Mouse (Mus musculus) MEL (cell line): Measurements from ENCODE around the gene Gm10717. TPM values are rescaled to one million over a fixed set of nuclear protein-coding genes. Genes with fewer than 3 reads are reported as not detected.
"Not testable (repeated sequence)": the region's sequence is repeated elsewhere in the genome, so short reads cannot be mapped to it uniquely, and the experiment has no call there.

ENCODE experiments used
- DNase-seq: peaks from one replicate; pipeline ENCODE4 v3.0.0; 2011; ENCODE audit warnings: low read depth, low spot score
- H3K27ac ChIP-seq: 2 replicates; pipeline ENCODE4 v1.5.1; 2012; ENCODE audit warnings: low read depth, mild to moderate bottlenecking, control low read depth, low read length, moderate library complexity; ENCODE audit not compliant: control insufficient read depth
- H3K27me3 ChIP-seq, 2 experiments: fragments of 150-350 bp in 1 of 2; sonication (generic) in 1 of 2; 2 replicates each; pipeline ENCODE4 v1.6.1; 2012; ENCODE audit warnings: low read length in 2 of 2, mild to moderate bottlenecking in 2 of 2, improper control_type of control experiment in 1 of 2, moderate library complexity in 1 of 2; ENCODE audit not compliant: insufficient read depth in 2 of 2, control insufficient read depth in 1 of 2
- H3K36me3 ChIP-seq, 2 experiments: 2 replicates each; pipeline ENCODE4 v1.6.1; 2012 to 2014; ENCODE audit warnings: low read length in 2 of 2, improper control_type of control experiment in 1 of 2, inconsistent platforms in 1 of 2, mild to moderate bottlenecking in 1 of 2; ENCODE audit not compliant: insufficient read depth in 2 of 2, control insufficient read depth in 1 of 2
- H3K4me1 ChIP-seq, 2 experiments: fragments of 150-350 bp in 1 of 2; sonication (generic) in 1 of 2; 2 replicates each; pipeline ENCODE4 v1.6.1; 2012; ENCODE audit warnings: low read length in 2 of 2, improper control_type of control experiment in 1 of 2, mild to moderate bottlenecking in 1 of 2; ENCODE audit not compliant: insufficient read depth in 2 of 2, control insufficient read depth in 1 of 2
- H3K4me3 ChIP-seq, 2 experiments: fragments of 150-350 bp in 1 of 2; sonication (generic) in 1 of 2; 2 replicates each; pipeline ENCODE4 v1.5.1; 2012; ENCODE audit warnings: low read depth in 2 of 2, low read length in 2 of 2, mild to moderate bottlenecking in 2 of 2, moderate library complexity in 2 of 2, control low read depth in 1 of 2, improper control_type of control experiment in 1 of 2; ENCODE audit not compliant: control insufficient read depth in 1 of 2, insufficient read depth in 1 of 2
- H3K79me2 ChIP-seq: 2 replicates; pipeline ENCODE4 v1.6.1; 2012; ENCODE audit warnings: mild to moderate bottlenecking, low read length, moderate library complexity; ENCODE audit not compliant: control insufficient read depth, poor library complexity, insufficient read depth
- H3K9ac ChIP-seq: 2 replicates; pipeline ENCODE4 v1.6.1; 2012; ENCODE audit warnings: low read depth, mild to moderate bottlenecking, control low read depth, low read length, moderate library complexity; ENCODE audit not compliant: control insufficient read depth, poor library complexity, severe bottlenecking
- H3K9me3 ChIP-seq: fragments of 150-350 bp; sonication (generic); replicated peaks from 2 replicates; pipeline ENCODE4 v1.6.1; 2012; ENCODE audit warnings: mild to moderate bottlenecking, low read length, improper control_type of control experiment, moderate library complexity; ENCODE audit not compliant: insufficient read depth
- polyA plus RNA-seq, 2 experiments: library from polyadenylated mRNA; stranded (reverse) in 1 of 2; unstranded in 1 of 2; fragments of >175 nt in 1 of 2; fragments of >200 nt in 1 of 2; gene quantifications; 2 replicates each; pipeline versions ENCODE4 v1.2.1 to v1.2.4; 2012; ENCODE audit warnings: low replicate concordance in 2 of 2, low read depth in 1 of 2; ENCODE audit not compliant: insufficient read length in 2 of 2, insufficient read depth in 1 of 2, missing spikeins in 1 of 2
- total RNA-seq: library from RNA; depleted of rRNA; stranded (reverse); fragments of 300-350 nt; gene quantifications from 2 replicates; pipeline ENCODE4 v1.2.3, GENCODE M21; 2012; rRNA removed

Gene Gm10717
- total RNA-seq, result 0.19 and 0.46 TPM in 2 replicates
- under 1 TPM in 1 of 2 experiments, not detected in 1; 0.33 TPM for polyA plus RNA-seq

GRCm38 (mm10) chr9:3024912-3025467 is at the start of gene Gm10717:
TSS of gene Gm10717 (plus strand) at chr9:3025417.
- not testable (repeated sequence) for H3K4me3 ChIP-seq, H3K9me3 ChIP-seq, DNase-seq, H3K27me3 ChIP-seq, H3K9ac ChIP-seq, H3K36me3 ChIP-seq, H3K27ac ChIP-seq, H3K4me1 ChIP-seq, H3K79me2 ChIP-seq

- H3K27me3 ChIP-seq, H3K9me3 ChIP-seq, H3K27ac ChIP-seq, H3K4me1 ChIP-seq, H3K79me2 ChIP-seq, H3K4me3 ChIP-seq, H3K36me3 ChIP-seq, H3K9ac ChIP-seq: not testable (repeated sequence)
- peak; percentile 73 for DNase-seq
Measured at GRCm38 (mm10) chr9:3000445-3000972, 24.7 kb upstream of the Gm10717 start, which contains the start of gene Gm10722. TSS of gene Gm10722 (plus strand) at chr9:3000922.

GRCm38 (mm10) chr9:3001006-3001405 is 24.2 kb upstream of the Gm10717 start:
- H3K4me1 ChIP-seq, H3K9ac ChIP-seq, H3K27ac ChIP-seq, H3K36me3 ChIP-seq, H3K79me2 ChIP-seq, H3K27me3 ChIP-seq, H3K4me3 ChIP-seq, DNase-seq, H3K9me3 ChIP-seq: not testable (repeated sequence)

GRCm38 (mm10) chr9:3001948-3002659 is 23.1 kb upstream of the Gm10717 start:
- DNase-seq, result peak; percentile 42
- H3K9me3 ChIP-seq, H3K36me3 ChIP-seq, H3K27me3 ChIP-seq, H3K4me3 ChIP-seq, H3K79me2 ChIP-seq, H3K27ac ChIP-seq, H3K9ac ChIP-seq, H3K4me1 ChIP-seq: not testable (repeated sequence)

- H3K4me3 ChIP-seq, result not testable (repeated sequence)
Measured at GRCm38 (mm10) chr9:3002794-3003396, 22.3 kb upstream of the Gm10717 start, which contains the start of gene Gm11168. TSS of gene Gm11168 (plus strand) at chr9:3003346.

GRCm38 (mm10) chr9:3006179-3006578 is 19.0 kb upstream of the Gm10717 start:
- not testable (repeated sequence) for H3K79me2 ChIP-seq, H3K27me3 ChIP-seq, H3K4me1 ChIP-seq, H3K36me3 ChIP-seq, H3K4me3 ChIP-seq, DNase-seq, H3K9ac ChIP-seq, H3K27ac ChIP-seq, H3K9me3 ChIP-seq

More at GRCm38 (mm10) chr9:3002794-3003396, 22.3 kb upstream of the Gm10717 start, which contains the start of gene Gm11168:
- not testable (repeated sequence) for H3K27me3 ChIP-seq, H3K9me3 ChIP-seq, H3K36me3 ChIP-seq, H3K79me2 ChIP-seq, H3K9ac ChIP-seq, H3K27ac ChIP-seq, DNase-seq, H3K4me1 ChIP-seq

- not testable (repeated sequence) for H3K27ac ChIP-seq, H3K36me3 ChIP-seq, DNase-seq, H3K9me3 ChIP-seq, H3K9ac ChIP-seq, H3K4me1 ChIP-seq, H3K4me3 ChIP-seq, H3K79me2 ChIP-seq, H3K27me3 ChIP-seq
Measured at GRCm38 (mm10) chr9:3006636-3007035, 18.6 kb upstream of the Gm10717 start.
